In the genomic region with DNA sequence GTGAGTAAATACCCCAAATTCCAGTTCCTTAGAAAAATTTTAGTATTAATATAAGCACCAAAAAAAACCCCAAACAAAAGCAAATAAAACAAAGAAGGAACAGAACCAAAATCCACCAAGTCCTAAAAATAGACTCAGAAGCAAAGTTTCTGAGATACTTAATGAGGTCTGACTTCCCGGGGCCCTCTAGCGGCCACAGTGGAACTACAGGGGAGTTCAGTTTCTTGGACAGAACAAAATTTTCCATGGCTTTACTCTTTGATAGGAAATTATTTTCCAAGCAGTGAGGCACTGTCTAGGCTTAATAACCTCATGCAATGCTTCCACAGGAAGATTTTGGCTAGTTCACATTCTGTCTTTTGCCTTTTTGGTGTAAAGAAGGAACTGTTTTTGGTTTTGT, we compare ENCODE assay signal across 9 mouse cellular contexts. TPM values are rescaled to one million over a fixed set of nuclear protein-coding genes. Genes with fewer than 3 reads are reported as not detected.
DNase-seq lines count a peak whose midpoint lies in the region; ATAC-seq and TF ChIP-seq lines count a peak whose summit lies in the region.
"Had no signal": no experiment of that assay in that cellular context is flagged by ENCODE, and none has a peak within 500 bp of the region (broad histone marks: within the 10 kb centered on the region; RNA-seq: fewer than 3 reads in every experiment).

No protein-coding gene starts in this region.

- H3K9me3 ChIP-seq in forebrain, embryonic 10.5 days = no peaks in the 10 kb centered on the region
- H3K9me3 ChIP-seq in forebrain, embryonic 12.5 days = no peaks in the 10 kb centered on the region
- no peaks in the 10 kb centered on the region for H3K9me3 ChIP-seq in ES-E14 (ENCODE audit: control insufficient read depth, insufficient read depth, low read depth, low read length)
- H3K9me3 ChIP-seq: limb, embryonic 12.5 days had no signal

- peak; percentile 49 for DNase-seq in forebrain, embryonic 10.5 days (ENCODE audit: extremely low spot score, low spot score)
- DNase-seq in ES-E14 (ENCODE audit: low read depth, low spot score) = peak; percentile 41
- DNase-seq in cerebellum, adult 11 months = peak; percentile 39
- DNase-seq in gastrocnemius, adult 18-20 months (ENCODE audit: low spot score) = peak; percentile 85
- DNase-seq in kidney, postnatal 4 days = peak; percentile 91 to 92
- peak; percentile 86 for DNase-seq in lung, postnatal 14 days
- DNase-seq in spleen, adult 18-20 months = peak; percentile 21 to 73

- no peak overlapping the region for H3K4me2 ChIP-seq in forebrain, embryonic 12.5 days
- H3K4me2 ChIP-seq: limb, embryonic 12.5 days had no signal

- H3K9ac ChIP-seq in forebrain, embryonic 12.5 days = no peak overlapping the region
- no peak overlapping the region for H3K9ac ChIP-seq in ES-E14 (ENCODE audit: insufficient read depth, low read depth, low read length, poor library complexity, severe bottlenecking)
- H3K9ac ChIP-seq: limb, embryonic 12.5 days had no signal

- 0% methylated on average over 2 of the region's 2 CpGs for WGBS in forebrain, embryonic 10.5 days
- 0% methylated on average over 2 of the region's 2 CpGs for WGBS in forebrain, embryonic 12.5 days

- no peaks in the 10 kb centered on the region for H3K27me3 ChIP-seq in forebrain, embryonic 10.5 days (ENCODE audit: poor library complexity, severe bottlenecking)
- H3K27me3 ChIP-seq in forebrain, embryonic 12.5 days = no peaks in the 10 kb centered on the region
- H3K27me3 ChIP-seq: limb, embryonic 12.5 days had no signal

- ATAC-seq in forebrain, embryonic 12.5 days (ENCODE audit: low FRiP score) = no peak

- no peaks in the 10 kb centered on the region for H3K4me1 ChIP-seq in forebrain, embryonic 10.5 days
- H3K4me1 ChIP-seq in forebrain, embryonic 12.5 days = no peaks in the 10 kb centered on the region
- no peaks in the 10 kb centered on the region for H3K4me1 ChIP-seq in ES-E14 (ENCODE audit: control insufficient read depth in 2 of 2, insufficient read depth in 2 of 2, low read length in 2 of 2, poor library complexity in 1 of 2)
- H3K4me1 ChIP-seq: limb, embryonic 12.5 days had no signal

- no peaks in the 10 kb centered on the region for H3K36me3 ChIP-seq in forebrain, embryonic 10.5 days (replicated peaks)
- H3K36me3 ChIP-seq in forebrain, embryonic 12.5 days (replicated peaks) = no peaks in the 10 kb centered on the region
- H3K36me3 ChIP-seq in ES-E14 (ENCODE audit: control insufficient read depth, insufficient read depth, low read length, poor library complexity, severe bottlenecking) = no peaks in the 10 kb centered on the region
- H3K36me3 ChIP-seq: limb, embryonic 12.5 days had no signal

- no peak overlapping the region for H3K27ac ChIP-seq in forebrain, embryonic 10.5 days
- H3K27ac ChIP-seq in forebrain, embryonic 12.5 days = no peak overlapping the region
- no peak overlapping the region for H3K27ac ChIP-seq in ES-E14 (ENCODE audit: insufficient read depth, low read depth, low read length, poor library complexity, severe bottlenecking)
- H3K27ac ChIP-seq: limb, embryonic 12.5 days had no signal

- H3K4me3 ChIP-seq in forebrain, embryonic 10.5 days = no peak overlapping the region
- no peak overlapping the region for H3K4me3 ChIP-seq in forebrain, embryonic 12.5 days (replicated peaks)
- no peak overlapping the region for H3K4me3 ChIP-seq in ES-E14 (ENCODE audit: insufficient read depth in 1 of 2, low read depth in 1 of 2, low read length in 2 of 2, poor library complexity in 1 of 2, severe bottlenecking in 1 of 2)
- H3K4me3 ChIP-seq: limb, embryonic 12.5 days had no signal

- in situ Hi-C loops in ES-E14 (cut with MboI; ENCODE audit: low sequenced_read_pairs in 2 of 2, unreplicated experiment in 2 of 2) = no loop called here

TF ChIP-seq in ES-E14, 5 proteins besides CTCF, POLR2A, EP300 and RAD21:
- TF ChIP-seq CHD2 (IDR thresholded peaks at IDR 0.05; ENCODE audit: low read depth, low read length) (no peak), ZC3H11A (IDR thresholded peaks at IDR 0.05; ENCODE audit: borderline replicate concordance, low read depth, low read length) (no peak), MAFK (IDR thresholded peaks at IDR 0.05; ENCODE audit: insufficient read depth, low read depth, low read length) (no peak), ZNF384 (IDR thresholded peaks at IDR 0.05; ENCODE audit: low read depth, low read length) (no peak), HCFC1 (IDR thresholded peaks at IDR 0.05; ENCODE audit: borderline replicate concordance, insufficient read depth, low read length) (no peak)

RNA-seq across cellular contexts. Expression of gene Rsad2, which starts 12.2 kb away (rescaled TPM):
- 0.12 and 0.14 TPM in 2 replicates for polyA plus RNA-seq in forebrain, embryonic 10.5 days (2016; fragmentation: Nextera tagmentation; extraction: Ambion mirVana)
- polyA plus RNA-seq in forebrain, embryonic 12.5 days (2016; fragmentation: Nextera tagmentation; extraction: Ambion mirVana) = 0.36 and 0.79 TPM in 2 replicates
- 0.05 and 0.27 TPM in 2 replicates for total RNA-seq in ES-E14 (2012; rRNA removed)
- total RNA-seq in gastrocnemius, adult 18-20 months (2021) = under 1 TPM; 0.28 to 0.46 TPM

RNA-seq across cellular contexts. Expression of gene Cmpk2, which starts 24.9 kb away (rescaled TPM):
- 4.2 and 4.4 TPM in 2 replicates for polyA plus RNA-seq in forebrain, embryonic 10.5 days (2016; fragmentation: Nextera tagmentation; extraction: Ambion mirVana)
- 6.1 and 7.2 TPM in 2 replicates for polyA plus RNA-seq in forebrain, embryonic 12.5 days (2016; fragmentation: Nextera tagmentation; extraction: Ambion mirVana)
- 0.27 and 0.42 TPM in 2 replicates for total RNA-seq in ES-E14 (2012; rRNA removed)
- 1 to 10 TPM in 1 of 2 experiments, under 1 TPM in 1; 0.98 to 2.2 TPM for total RNA-seq in gastrocnemius, adult 18-20 months (2021)

RNA-seq across cellular contexts. Expression of gene Rnf144a, which starts 29.0 kb away (rescaled TPM):
- 40.8 and 41.1 TPM in 2 replicates for polyA plus RNA-seq in forebrain, embryonic 10.5 days (2016; fragmentation: Nextera tagmentation; extraction: Ambion mirVana)
- polyA plus RNA-seq in forebrain, embryonic 12.5 days (2016; fragmentation: Nextera tagmentation; extraction: Ambion mirVana) = 50.7 and 52.1 TPM in 2 replicates
- total RNA-seq in ES-E14 (2012; rRNA removed) = 1.6 and 3.3 TPM in 2 replicates
- total RNA-seq in gastrocnemius, adult 18-20 months (2021) = 1 to 10 TPM; 2.9 to 4.4 TPM

Comparison
In these comparisons a context has a peak if more than half of its experiments do, and no peak if none do; other contexts are left out.
1. DNase-seq: peak in every context shown above with its lines; median percentile 92 in kidney, postnatal 4 days; 86 in lung, postnatal 14 days; 85 in gastrocnemius, adult 18-20 months; 49 in forebrain, embryonic 10.5 days; 47 in spleen, adult 18-20 months; 41 in ES-E14; 39 in cerebellum, adult 11 months.